1 mouse cellular context compared by ENCODE assay signal in genomic region chr11:114671147-114671546, GRCm38 (mm10).
A peak's percentile ranks its signal among the peaks of the same experiment; 100 is the strongest.
TF ChIP-seq lines count a peak whose summit lies in the region.

No protein-coding gene starts in this region.

TF ChIP-seq in CH12.LX, 34 proteins besides CTCF, POLR2A, EP300 and RAD21:
- 0 out of 2 replicates have a peak, but pooled peaks have one; percentile 37 for TF ChIP-seq ZMIZ1 (IDR thresholded peaks at IDR 0.05; ENCODE audit: low read depth, low read length)
- no peak for TF ChIP-seq JUND (conservative IDR thresholded peaks at IDR 0.05; ENCODE audit: low read depth, low read length)
- TF ChIP-seq ZC3H11A (IDR thresholded peaks at IDR 0.05; ENCODE audit: low read depth, low read length), result no peak
- no peak for TF ChIP-seq HCFC1 (IDR thresholded peaks at IDR 0.05; ENCODE audit: low read depth, low read length)
